Mouse (Mus musculus) liver, postnatal 0 days (tissue): Measurements from ENCODE around the gene Gm12184. TPM values are rescaled to one million over a fixed set of nuclear protein-coding genes. Genes with fewer than 3 reads are reported as not detected.

Source experiments
- ATAC-seq: fragments of 200-750 bp; cut with Nextera tagmentation; 2 replicates; pipeline ENCODE4 v1.8.0; 2017; ENCODE audit warnings: mild to moderate bottlenecking, moderate library complexity
- DNase-seq: peaks from one replicate; pipeline ENCODE4 v3.0.0-alpha.2; 2016
- H3K27ac ChIP-seq: fragments of 300-500 bp; sonication (generic); 2 replicates; pipeline ENCODE4 v1.5.1; 2014; ENCODE audit warnings: antibody characterized with exemption, moderate library complexity, mild to moderate bottlenecking, low read depth
- H3K27me3 ChIP-seq: fragments of 300-500 bp; sonication (generic); 2 replicates; pipeline ENCODE4 v1.6.1; 2014; ENCODE audit warnings: low read length, control low read depth, mixed read lengths; ENCODE audit not compliant: insufficient read depth
- H3K36me3 ChIP-seq: fragments of 300-500 bp; sonication (generic); replicated peaks from 2 replicates; pipeline ENCODE4 v1.6.1; 2014; ENCODE audit warnings: mild to moderate bottlenecking, control low read depth, low read length, moderate library complexity, mixed read lengths; ENCODE audit not compliant: insufficient read depth
- H3K4me1 ChIP-seq: fragments of 300-500 bp; sonication (generic); 2 replicates; pipeline ENCODE4 v1.6.1; 2014; ENCODE audit warnings: antibody characterized with exemption, mild to moderate bottlenecking, control low read depth; ENCODE audit not compliant: insufficient read depth
- H3K4me2 ChIP-seq: fragments of 300-500 bp; sonication (generic); 2 replicates; pipeline ENCODE4 v1.6.1; 2014; ENCODE audit warnings: low read depth, mild to moderate bottlenecking, low read length, moderate library complexity, mixed read lengths
- H3K4me3 ChIP-seq: fragments of 300-500 bp; sonication (generic); 2 replicates; pipeline ENCODE4 v1.5.1; 2014; ENCODE audit warnings: low read depth, low read length
- H3K9ac ChIP-seq: fragments of 300-500 bp; sonication (generic); replicated peaks from 2 replicates; pipeline ENCODE4 v1.6.1; 2014; ENCODE audit warnings: mild to moderate bottlenecking, moderate library complexity
- H3K9me3 ChIP-seq: fragments of 300-500 bp; sonication (generic); 2 replicates; pipeline ENCODE4 v1.6.1; 2016; ENCODE audit warnings: mild to moderate bottlenecking, control low read depth, low read length, mixed read lengths
- CTCF ChIP-seq: sonication (generic); IDR thresholded peaks from 2 replicates; pipeline ENCODE4 v1.5.1; 2016; ENCODE audit warnings: antibody characterized with exemption, low read depth
- EP300 ChIP-seq: IDR thresholded peaks from 2 replicates; pipeline ENCODE4 v1.6.1; 2016; ENCODE audit warnings: antibody characterized with exemption, low read depth, mild to moderate bottlenecking
- WGBS: fragments of 180-500 bp; shearing (Covaris S2); extraction: QIAGEN DNeasy Blood & Tissue Kit; methylation state at CpG from one replicate; pipeline ENCODE4 v1.1.7; 2014; ENCODE audit not compliant: insufficient replicate concordance; 5-methylcytosine and 5-hydroxymethylcytosine counted together
- polyA plus RNA-seq: library from polyadenylated mRNA; unstranded; fragments of >200 nt; fragmentation: Nextera tagmentation; extraction: Ambion mirVana; gene quantifications from 2 replicates; pipeline ENCODE4 v1.2.1, GENCODE M21; 2015

The Gm12184 gene
- polyA plus RNA-seq, 1 experiment from 2014 or later = 5.0 TPM

GRCm38 (mm10) chr11:48843202-48843601 is 16.7 kb upstream of the Gm12184 start:
- no peaks in the 10 kb centered on the region for H3K27me3 ChIP-seq
- H3K4me3 ChIP-seq = no peak overlapping the region
- TF ChIP-seq EP300 (no peak), CTCF (no peak)
- H3K9me3 ChIP-seq = no peaks in the 10 kb centered on the region
- no peak overlapping the region for H3K9ac ChIP-seq
- DNase-seq = no peak
- WGBS = 78% methylated on average over 11 of the region's 11 CpGs
- no peaks in the 10 kb centered on the region for H3K36me3 ChIP-seq
- H3K27ac ChIP-seq = no peak overlapping the region
- no peak for ATAC-seq
- H3K4me2 ChIP-seq = no peak overlapping the region
- peaks cover 4% of the 10 kb centered on the region for H3K4me1 ChIP-seq

GRCm38 (mm10) chr11:48842378-48842792 is 15.9 kb upstream of the Gm12184 start:
- 71% methylated on average over 4 of the region's 4 CpGs for WGBS
- peaks cover 12% of the 10 kb centered on the region for H3K4me1 ChIP-seq
- no peak overlapping the region for H3K4me2 ChIP-seq
- no peaks in the 10 kb centered on the region for H3K36me3 ChIP-seq
- TF ChIP-seq EP300 (no peak), CTCF (no peak)
- no peak overlapping the region for H3K27ac ChIP-seq
- no peak overlapping the region for H3K4me3 ChIP-seq
- no peak for ATAC-seq
- DNase-seq = no peak
- no peaks in the 10 kb centered on the region for H3K9me3 ChIP-seq
- H3K9ac ChIP-seq = no peak overlapping the region
- 0 out of 2 replicates have a peak, but pooled peaks cover under 1% of the 10 kb centered on the region for H3K27me3 ChIP-seq

- H3K27me3 ChIP-seq = 0 out of 2 replicates have a peak, but pooled peaks cover 10% of the 10 kb centered on the region
- ATAC-seq (no peak), DNase-seq (no peak)
- H3K36me3 ChIP-seq = no peaks in the 10 kb centered on the region
- TF ChIP-seq CTCF (no peak), EP300 (no peak)
- H3K4me1 ChIP-seq = peaks cover 16% of the 10 kb centered on the region
- WGBS = 78% methylated on average over 5 of the region's 5 CpGs
- no peak overlapping the region for H3K4me2 ChIP-seq
- H3K9me3 ChIP-seq = no peaks in the 10 kb centered on the region
- H3K27ac ChIP-seq = no peak overlapping the region
- no peak overlapping the region for H3K4me3 ChIP-seq
- H3K9ac ChIP-seq = no peak overlapping the region
Observed at GRCm38 (mm10) chr11:48841213-48841612, 14.8 kb upstream of the Gm12184 start.

GRCm38 (mm10) chr11:48840805-48841204 is 14.3 kb upstream of the Gm12184 start:
- DNase-seq = no peak
- TF ChIP-seq EP300 = no peak
- TF ChIP-seq CTCF = no peak
- Histone ChIP-seq H3K4me3 (no peak overlapping the region), H3K27me3 (0 out of 2 replicates have a peak, but pooled peaks cover 11% of the 10 kb centered on the region), H3K4me1 (peaks cover 16% of the 10 kb centered on the region), H3K27ac (no peak overlapping the region), H3K4me2 (no peak overlapping the region), H3K9ac (no peak overlapping the region), H3K9me3 (no peaks in the 10 kb centered on the region), H3K36me3 (no peaks in the 10 kb centered on the region)
- ATAC-seq = no peak

- ATAC-seq (no peak), DNase-seq (no peak)
- Histone ChIP-seq H3K9ac (no peak overlapping the region), H3K9me3 (no peaks in the 10 kb centered on the region), H3K4me2 (no peak overlapping the region), H3K4me3 (no peak overlapping the region), H3K36me3 (no peaks in the 10 kb centered on the region), H3K27ac (no peak overlapping the region), H3K4me1 (peaks cover 16% of the 10 kb centered on the region), H3K27me3 (0 out of 2 replicates have a peak, but pooled peaks cover 11% of the 10 kb centered on the region)
- TF ChIP-seq EP300 (no peak), CTCF (no peak)
- WGBS = 79% methylated on average over 10 of the region's 10 CpGs
Observed at GRCm38 (mm10) chr11:48838879-48839680, 12.6 kb upstream of the Gm12184 start.

- no peaks in the 10 kb centered on the region for H3K36me3 ChIP-seq
- 0 out of 2 replicates have a peak, but pooled peaks cover 11% of the 10 kb centered on the region for H3K27me3 ChIP-seq
- DNase-seq (no peak), ATAC-seq (0 out of 2 replicates have a peak, but pooled peaks have one; percentile 5)
- TF ChIP-seq EP300 (no peak), CTCF (no peak)
- WGBS = 2% methylated on average over 16 of the region's 16 CpGs
- H3K4me1 ChIP-seq = peaks cover 16% of the 10 kb centered on the region
- H3K27ac ChIP-seq = 0 out of 2 replicates have a peak overlapping the region, but pooled peaks have one; percentile 62
- peak overlapping the region; percentile 74 for H3K9ac ChIP-seq
- no peaks in the 10 kb centered on the region for H3K9me3 ChIP-seq
- peak overlapping the region; percentile 69 for H3K4me3 ChIP-seq
- H3K4me2 ChIP-seq = peak overlapping the region; percentile 100
Observed at GRCm38 (mm10) chr11:48838181-48838797, 11.8 kb upstream of the Gm12184 start.
